ENCODE assay signal across 12 mouse cellular contexts in the genomic region with DNA sequence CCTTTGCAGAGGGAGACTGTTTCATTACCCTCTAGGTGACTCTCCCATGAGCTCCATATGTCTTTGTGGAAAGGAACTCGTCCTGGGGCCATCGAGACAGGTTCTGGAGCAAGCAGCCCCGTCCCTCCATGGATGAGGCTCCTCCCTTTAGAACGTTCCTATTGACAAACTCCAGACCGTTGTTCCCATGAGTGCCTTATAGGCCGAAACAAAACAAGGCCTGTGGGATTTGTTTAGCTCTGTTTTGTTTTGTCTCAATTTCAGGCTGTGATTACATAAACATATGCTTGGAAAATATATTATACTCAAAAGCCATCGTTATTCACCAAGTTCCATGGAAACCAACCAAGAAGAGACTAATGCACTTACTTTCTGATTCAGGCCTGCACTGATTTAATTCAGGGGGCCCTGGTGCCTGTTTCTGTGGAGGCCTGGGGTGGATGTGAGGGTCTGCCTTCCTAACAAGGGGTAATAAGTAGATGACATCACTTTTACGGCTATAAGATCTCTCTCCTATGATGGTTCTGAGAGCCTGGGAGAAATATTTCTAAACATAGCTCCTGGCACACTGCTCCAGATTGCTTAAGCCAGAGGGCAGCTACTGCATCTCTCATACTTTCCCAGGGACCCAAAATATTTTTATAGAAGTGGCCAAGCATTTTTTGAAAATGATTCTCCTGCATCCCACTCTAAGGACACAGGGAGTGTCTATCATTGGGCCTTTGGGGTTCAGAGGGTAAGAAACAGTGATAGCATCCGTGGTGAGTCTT.
DNase-seq lines count a peak whose midpoint lies in the region; ATAC-seq and TF ChIP-seq lines count a peak whose summit lies in the region.
"Had no signal": no experiment of that assay in that cellular context is flagged by ENCODE, and none has a peak within 500 bp of the region (broad histone marks: within the 10 kb centered on the region; RNA-seq: fewer than 3 reads in every experiment).

No protein-coding gene starts in this region.

- H3K9ac ChIP-seq in lung, postnatal 0 days (replicated peaks; ENCODE audit: low read depth) = no peak overlapping the region
- H3K9ac ChIP-seq in intestine, embryonic 15.5 days = no peak overlapping the region
- H3K9ac ChIP-seq in liver, embryonic 12.5 days = no peak overlapping the region
- H3K9ac ChIP-seq: hindbrain, embryonic 12.5 days had no signal

- H3K27ac ChIP-seq in lung, postnatal 0 days (ENCODE audit: low read length) = peak overlapping the region; percentile 16; the same call in 1 of the 2 replicates
- peak overlapping the region; percentile 67 for H3K27ac ChIP-seq in intestine, embryonic 15.5 days
- no peak overlapping the region for H3K27ac ChIP-seq in liver, embryonic 12.5 days
- H3K27ac ChIP-seq: hindbrain, embryonic 12.5 days; macrophage had no signal

- H3K36me3 ChIP-seq in lung, postnatal 0 days (ENCODE audit: insufficient read depth, low read length) = no peaks in the 10 kb centered on the region
- H3K36me3 ChIP-seq in intestine, embryonic 15.5 days = no peaks in the 10 kb centered on the region
- no peaks in the 10 kb centered on the region for H3K36me3 ChIP-seq in liver, embryonic 12.5 days
- H3K36me3 ChIP-seq: hindbrain, embryonic 12.5 days had no signal

- H3K27me3 ChIP-seq in lung, postnatal 0 days (replicated peaks; ENCODE audit: insufficient read depth, low read length) = no peaks in the 10 kb centered on the region
- no peaks in the 10 kb centered on the region for H3K27me3 ChIP-seq in intestine, embryonic 15.5 days (replicated peaks)
- H3K27me3 ChIP-seq in liver, embryonic 12.5 days (replicated peaks) = no peaks in the 10 kb centered on the region; the same call in none of the 2 replicates
- H3K27me3 ChIP-seq: hindbrain, embryonic 12.5 days had no signal

- TF ChIP-seq CTCF in lung, postnatal 0 days (IDR thresholded peaks at IDR 0.05) = no peak

- no peaks in the 10 kb centered on the region for H3K9me3 ChIP-seq in lung, postnatal 0 days (ENCODE audit: low read length)
- H3K9me3 ChIP-seq in intestine, embryonic 15.5 days = no peaks in the 10 kb centered on the region
- H3K9me3 ChIP-seq in liver, embryonic 12.5 days (replicated peaks) = no peaks in the 10 kb centered on the region
- H3K9me3 ChIP-seq: hindbrain, embryonic 12.5 days had no signal

- no peaks in the 10 kb centered on the region for H3K4me1 ChIP-seq in lung, postnatal 0 days (ENCODE audit: insufficient read depth, low read depth, low read length)
- peaks cover 11% of the 10 kb centered on the region; the same call in 1 of the 2 replicates for H3K4me1 ChIP-seq in intestine, embryonic 15.5 days (replicated peaks)
- H3K4me1 ChIP-seq in liver, embryonic 12.5 days = no peaks in the 10 kb centered on the region
- H3K4me1 ChIP-seq: hindbrain, embryonic 12.5 days had no signal

- no peak for TF ChIP-seq EP300 in lung, postnatal 0 days (IDR thresholded peaks at IDR 0.05)

- peak; percentile 20 to 38 for DNase-seq in heart, adult 18-20 months
- no peak for DNase-seq in heart, postnatal 4 days
- peak; percentile 42 for DNase-seq in lung, postnatal 0 days (ENCODE audit: low spot score)
- DNase-seq in lung, postnatal 4 days = no peak
- DNase-seq: adrenal gland, adult 8-10 months; thymus, adult 2 months had no signal

- H3K4me2 ChIP-seq in lung, postnatal 0 days (replicated peaks; ENCODE audit: low read depth, low read length) = no peak overlapping the region
- no peak overlapping the region for H3K4me2 ChIP-seq in intestine, embryonic 15.5 days (replicated peaks)
- H3K4me2 ChIP-seq in liver, embryonic 12.5 days = no peak overlapping the region
- H3K4me2 ChIP-seq: hindbrain, embryonic 12.5 days had no signal

- ATAC-seq in lung, postnatal 0 days = peak; percentile 30
- ATAC-seq in intestine, embryonic 15.5 days = peak; percentile 69
- ATAC-seq in liver, embryonic 12.5 days = no peak
- ATAC-seq in megakaryocyte-erythroid progenitor cell, adult 5-6 weeks (replicated peaks; ENCODE audit: low FRiP score, low TSS enrichment, poor library complexity, severe bottlenecking) = no peak
- ATAC-seq in erythroid progenitor cell, adult 5-6 weeks (replicated peaks; ENCODE audit: low FRiP score, poor library complexity, severe bottlenecking) = no peak

- WGBS in lung, postnatal 0 days = 49% methylated on average over 9 of the region's 9 CpGs
- 30% methylated on average over 9 of the region's 9 CpGs for WGBS in intestine, embryonic 15.5 days
- WGBS in liver, embryonic 12.5 days (ENCODE audit: insufficient replicate concordance) = 56% methylated on average over 9 of the region's 9 CpGs

- no peak overlapping the region for H3K4me3 ChIP-seq in lung, postnatal 0 days (ENCODE audit: low read depth, low read length)
- H3K4me3 ChIP-seq in intestine, embryonic 15.5 days (replicated peaks) = no peak overlapping the region
- no peak overlapping the region for H3K4me3 ChIP-seq in liver, embryonic 12.5 days
- H3K4me3 ChIP-seq: hindbrain, embryonic 12.5 days had no signal

Comparison
In these comparisons a context has a peak if more than half of its experiments do, and no peak if none do; other contexts are left out.
1. DNase-seq: peak in heart, adult 18-20 months (2 of 2) and lung, postnatal 0 days (single experiment); none in heart, postnatal 4 days (single experiment) and lung, postnatal 4 days (0 of 2).
2. ATAC-seq: peak in lung, postnatal 0 days (single experiment) and intestine, embryonic 15.5 days (single experiment); none in liver, embryonic 12.5 days (single experiment), megakaryocyte-erythroid progenitor cell, adult 5-6 weeks (single experiment) and erythroid progenitor cell, adult 5-6 weeks (single experiment).